Mouse (Mus musculus): Measurements from ENCODE around the gene Fmnl2.

Gene Fmnl2

GRCm38 (mm10) chr2:52913746-52914145 lies 56.1 kb downstream of the Fmnl2 start:
- in situ Hi-C loops (cut with MseI, MboI): no loop called here

DNA sequence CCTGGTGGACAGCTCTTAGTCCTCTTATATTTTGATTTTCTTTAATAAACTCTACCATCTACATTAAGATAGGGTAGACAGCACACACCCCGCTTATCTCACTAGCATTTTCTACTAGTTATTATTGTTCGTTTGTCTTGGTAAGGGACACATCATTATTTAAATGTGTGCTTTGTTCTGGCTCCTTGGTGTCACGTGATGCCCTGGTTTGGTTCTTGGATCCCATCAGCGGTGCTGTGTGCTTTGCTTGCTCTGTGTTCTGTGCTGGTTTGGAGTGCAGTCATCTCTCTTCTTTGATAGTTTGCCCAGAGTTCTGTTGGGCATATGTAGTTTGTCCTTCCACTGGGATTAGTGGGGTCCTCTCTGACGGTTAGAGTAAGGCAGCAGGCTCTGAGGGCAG lies 57.9 kb downstream of the Fmnl2 start:
- in situ Hi-C loops (cut with MseI, MboI): no loop called here

GRCm38 (mm10) chr2:52918094-52918493 lies 60.4 kb downstream of the Fmnl2 start:
- in situ Hi-C loops (cut with MseI, MboI): no loop called here

- in situ Hi-C loops (cut with MseI, MboI): no loop called here
Observed at GRCm38 (mm10) chr2:52920701-52921435, 63.2 kb downstream of the Fmnl2 start.

DNA sequence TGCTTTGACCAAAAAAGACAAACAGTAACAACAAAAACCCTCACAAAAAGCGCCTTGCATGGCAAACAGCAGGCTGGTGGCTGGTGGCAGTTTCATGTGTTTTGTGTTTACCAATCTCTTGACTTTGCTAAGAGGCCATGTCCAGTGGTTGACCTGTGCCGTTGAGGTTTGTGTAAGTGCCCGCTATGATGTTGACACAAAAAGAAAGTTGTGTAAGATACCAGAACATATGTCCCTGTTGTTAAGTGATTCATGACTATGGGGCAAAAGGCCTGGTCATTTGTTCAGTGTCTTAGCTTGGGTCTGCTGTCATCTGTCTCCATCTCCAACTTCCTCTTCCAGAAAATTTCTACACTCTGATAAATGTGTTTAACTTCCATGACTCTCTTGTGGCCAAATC lies 67.4 kb downstream of the Fmnl2 start:
- in situ Hi-C loops (cut with MseI, MboI): no loop called here

DNA sequence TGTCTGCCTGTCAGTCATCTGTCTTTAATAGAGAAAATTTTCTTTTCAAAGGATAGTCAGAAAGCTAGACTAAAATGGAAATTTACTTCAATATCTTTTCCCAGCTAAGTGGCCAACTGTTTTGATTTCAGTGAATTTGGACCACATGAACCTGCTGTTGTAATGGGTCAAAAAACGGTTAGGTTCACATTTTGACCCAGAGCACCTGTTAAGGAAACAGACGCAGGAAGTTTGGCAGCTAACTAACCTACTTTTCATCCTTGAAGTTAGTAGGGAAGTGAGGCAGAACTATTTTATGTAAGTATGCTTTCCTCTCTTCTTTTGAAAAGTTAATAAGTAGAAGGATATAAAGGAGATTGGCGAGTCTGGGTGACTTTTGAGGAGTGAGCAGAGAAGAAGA lies 69.7 kb downstream of the Fmnl2 start:
- in situ Hi-C loops (cut with MseI, MboI): no loop called here

DNA sequence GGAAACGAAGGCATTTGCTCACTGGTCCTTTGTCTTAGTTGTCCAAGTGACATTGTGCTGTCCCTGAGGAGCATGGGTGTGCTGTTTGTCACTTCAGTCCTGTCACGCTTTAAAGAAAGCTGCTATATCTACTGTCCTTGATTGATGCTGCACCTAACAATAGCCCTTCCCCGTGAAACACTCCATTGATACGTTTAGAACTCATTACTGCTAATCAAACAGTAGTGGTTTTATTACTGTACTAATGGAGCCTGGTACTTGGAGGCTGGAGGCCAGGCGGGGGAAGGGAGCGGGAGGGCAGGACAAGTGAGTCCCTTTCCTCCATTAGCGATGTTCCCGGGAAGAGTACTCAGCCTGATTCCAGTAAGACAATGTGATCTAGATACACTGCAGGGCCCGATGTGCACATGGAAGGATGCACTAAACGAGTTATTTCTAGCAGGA lies 70.2 kb downstream of the Fmnl2 start:
- in situ Hi-C loops (cut with MseI, MboI): no loop called here

GRCm38 (mm10) chr2:52928401-52928800 lies 70.7 kb downstream of the Fmnl2 start:
- in situ Hi-C loops (cut with MseI, MboI): no loop called here

GRCm38 (mm10) chr2:52930106-52930868 lies 72.6 kb downstream of the Fmnl2 start:
- in situ Hi-C loops (cut with MseI, MboI): no loop called here

DNA sequence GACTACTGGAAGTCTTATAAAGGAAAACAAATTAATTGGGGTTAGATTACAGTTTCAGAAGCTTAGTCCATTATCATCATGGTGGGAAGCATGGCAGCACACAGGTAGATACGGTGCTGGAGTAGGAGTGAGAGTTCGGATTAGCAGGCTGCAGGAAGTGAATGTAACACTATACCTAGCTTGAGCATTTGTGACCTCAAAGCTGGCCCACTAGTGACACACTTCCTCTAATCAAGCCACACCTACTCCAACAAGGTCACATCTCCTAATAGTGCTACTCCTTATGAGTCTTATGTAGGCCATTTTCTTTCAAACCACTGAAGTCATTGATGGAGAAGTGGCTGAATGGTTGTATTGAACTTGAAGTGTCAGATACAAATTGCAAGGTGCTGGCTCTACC lies 73.7 kb downstream of the Fmnl2 start:
- in situ Hi-C loops (cut with MseI, MboI): no loop called here

- in situ Hi-C loops (cut with MseI, MboI): no loop called here
Observed at GRCm38 (mm10) chr2:52935906-52936305, 78.2 kb downstream of the Fmnl2 start.

GRCm38 (mm10) chr2:52938351-52939074 lies 80.9 kb downstream of the Fmnl2 start:
- in situ Hi-C loops (cut with MseI, MboI): no loop called here

DNA sequence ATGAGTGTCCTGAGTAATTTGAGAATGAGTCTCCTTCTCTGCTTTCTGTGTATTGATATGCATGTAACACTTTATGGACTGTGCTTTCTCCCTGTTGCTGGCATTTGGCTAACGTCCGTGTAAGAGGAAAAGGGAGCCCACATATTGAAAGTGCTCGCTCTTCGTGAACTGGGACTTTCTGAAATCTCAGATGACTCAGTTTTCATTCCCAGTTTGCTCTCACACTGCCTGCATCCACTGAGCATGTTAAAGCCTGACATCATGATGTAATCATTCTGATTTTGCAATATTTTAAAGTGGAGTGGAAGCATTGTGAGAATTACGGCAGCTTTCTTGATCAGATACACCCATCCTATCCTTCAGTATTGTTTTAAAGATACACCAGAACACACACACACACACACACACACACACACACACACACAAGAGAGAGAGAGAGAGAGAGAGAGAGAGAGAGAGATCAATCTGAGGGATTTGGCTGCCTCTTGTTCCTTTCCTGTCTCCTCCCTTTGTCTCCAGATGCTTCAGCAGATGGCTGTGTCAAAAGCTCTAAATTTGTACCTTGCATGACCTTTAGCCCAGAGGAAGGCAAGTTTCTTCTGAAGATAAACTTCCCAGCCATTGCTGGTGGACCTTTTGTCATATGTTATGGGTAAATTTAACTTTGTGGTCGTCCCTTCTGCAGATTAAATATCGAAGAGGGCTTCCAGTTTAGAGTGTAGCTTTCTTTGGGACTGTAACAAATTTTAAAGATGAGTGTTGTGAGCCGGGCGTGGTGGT lies 86.2 kb downstream of the Fmnl2 start:
- in situ Hi-C loops (cut with MseI, MboI): no loop called here

DNA sequence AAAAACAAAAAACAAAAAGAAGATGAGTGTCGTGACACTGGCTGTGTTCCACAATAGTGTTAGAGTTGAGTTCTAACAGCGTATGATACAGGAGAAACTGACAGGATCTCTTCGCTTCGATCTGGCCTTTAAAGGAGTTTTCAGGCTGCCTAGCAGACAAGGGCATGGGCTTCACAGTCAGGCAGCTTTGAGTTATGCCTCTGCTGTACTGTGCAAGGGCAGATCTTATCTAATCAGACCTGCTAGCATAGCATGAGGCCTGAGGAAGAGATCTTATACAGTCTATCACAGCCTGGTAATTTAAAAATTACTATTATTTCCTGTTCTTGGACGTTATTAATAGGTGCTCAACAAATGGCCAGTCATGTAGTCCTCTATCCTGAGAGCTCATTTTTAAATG lies 86.9 kb downstream of the Fmnl2 start:
- in situ Hi-C loops (cut with MseI, MboI): no loop called here

DNA sequence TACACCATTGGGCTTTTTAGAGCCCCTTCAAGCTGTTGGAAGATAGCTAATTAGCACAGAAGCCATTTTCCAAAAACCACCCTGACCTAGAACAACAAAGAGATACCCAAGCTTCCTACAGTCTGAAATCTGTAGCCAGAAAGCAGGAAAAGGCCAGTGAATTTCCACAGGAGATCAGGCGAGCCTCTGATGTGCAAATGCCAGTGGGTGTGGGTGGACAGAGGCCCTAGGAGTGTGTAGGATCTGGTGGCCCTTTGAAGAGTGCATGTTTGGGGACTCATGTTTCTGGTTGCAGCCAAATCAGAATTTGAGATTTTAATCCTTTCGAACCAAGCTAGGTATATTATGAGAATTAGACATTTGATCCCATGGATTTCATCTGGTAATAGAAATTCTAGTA lies 88.4 kb downstream of the Fmnl2 start:
- in situ Hi-C loops (cut with MseI, MboI): no loop called here

DNA sequence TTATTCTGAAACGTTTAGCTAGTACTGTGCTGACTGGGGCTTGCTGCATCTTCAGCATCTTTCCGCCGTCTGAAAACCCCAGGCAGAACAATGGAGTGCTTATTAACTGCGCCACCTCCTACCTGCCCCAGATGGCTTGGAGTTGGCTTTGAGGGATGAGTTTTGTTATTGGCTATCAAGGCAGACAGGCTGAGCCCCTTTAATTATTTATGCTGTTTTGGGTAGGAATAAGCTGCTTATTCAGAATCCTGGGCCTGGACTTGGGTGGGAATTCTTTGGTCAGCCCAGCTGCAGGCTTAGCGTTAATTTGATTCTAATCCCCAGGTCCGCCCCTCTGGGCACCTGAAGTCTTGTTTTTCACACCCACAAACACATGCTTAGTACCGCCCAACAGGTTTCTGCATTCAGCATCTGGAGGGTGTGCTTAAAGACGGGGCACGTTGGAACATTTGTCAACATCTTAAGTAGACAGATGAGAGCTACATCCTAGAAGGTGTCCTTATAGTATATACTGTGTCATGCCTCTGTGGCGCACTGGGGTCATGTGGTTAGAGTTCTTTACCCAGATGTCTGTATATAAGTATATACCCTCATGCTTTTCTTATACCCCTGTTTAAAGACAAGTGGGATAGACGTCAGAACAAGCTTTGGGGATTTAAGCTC lies 89.0 kb downstream of the Fmnl2 start:
- in situ Hi-C loops (cut with MseI, MboI): no loop called here

DNA sequence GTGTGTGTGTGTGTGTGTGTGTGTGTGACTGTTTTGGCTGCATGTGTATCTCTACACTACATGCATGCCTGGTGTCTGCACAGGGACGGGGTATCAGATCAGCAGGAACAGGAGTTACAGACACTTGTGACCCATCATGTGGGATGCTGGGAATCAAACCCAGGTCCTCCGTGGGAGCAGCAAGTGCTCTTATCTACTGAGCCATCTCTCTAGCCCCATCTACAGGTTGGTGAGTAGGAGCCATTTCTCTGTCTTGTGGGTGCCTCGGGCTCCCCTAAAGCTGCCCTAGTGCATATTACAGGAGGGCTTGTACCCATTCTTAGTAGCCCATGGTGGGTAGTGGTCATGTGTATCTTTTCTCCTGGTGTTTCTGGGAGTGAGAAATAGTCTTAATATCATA lies 90.7 kb downstream of the Fmnl2 start:
- in situ Hi-C loops (cut with MseI, MboI): no loop called here

GRCm38 (mm10) chr2:52949556-52949955 lies 91.9 kb downstream of the Fmnl2 start:
- in situ Hi-C loops (cut with MseI, MboI): no loop called here

GRCm38 (mm10) chr2:52950226-52950625 lies 92.6 kb downstream of the Fmnl2 start:
- in situ Hi-C loops (cut with MseI, MboI): no loop called here

- in situ Hi-C loops (cut with MseI, MboI): no loop called here
Observed at GRCm38 (mm10) chr2:52952202-52952730, 94.6 kb downstream of the Fmnl2 start.

GRCm38 (mm10) chr2:52955090-52955489 lies 97.4 kb downstream of the Fmnl2 start:
- in situ Hi-C loops (cut with MseI, MboI): no loop called here

All from mouse trophoblast stem cell (cell line).